Mouse (Mus musculus): Measurements from ENCODE around the gene Cypt2.
"Not testable (repeated sequence)": the region's sequence is repeated elsewhere in the genome, so short reads cannot be mapped to it uniquely, and the experiment has no call there.

The Cypt2 gene

GRCm38 (mm10) chrX:105499472-105499871 lies at the start of gene Cypt2:
Gene Cypt2 (plus strand): TSS chrX:105499772.
- not testable (repeated sequence) for DNase-seq

- DNase-seq: no peak
Observed at GRCm38 (mm10) chrX:105546234-105546633, 46.7 kb downstream of the Cypt2 start.
